Mouse (Mus musculus) MEL (cell line): ENCODE results near the gene Hist3h2a.

Source experiments
- BHLHE40 ChIP-seq: IDR thresholded peaks from 2 replicates; pipeline ENCODE4 v1.6.1; 2012; ENCODE audit warnings: low read depth, mild to moderate bottlenecking, inconsistent platforms, low read length, improper control_type of control experiment, borderline replicate concordance
- CHD1 ChIP-seq: IDR thresholded peaks from 2 replicates; pipeline ENCODE4 v1.6.1; 2012; ENCODE audit warnings: low read depth, mild to moderate bottlenecking, inconsistent platforms, low read length, improper control_type of control experiment
- CTCF ChIP-seq, 3 experiments: IDR thresholded peaks in 2 of 3; conservative IDR thresholded peaks in 1 of 3; 2 replicates each; pipeline ENCODE4 v1.5.1; 2011 to 2012; ENCODE audit warnings: low read length in 3 of 3, low read depth in 2 of 3, mild to moderate bottlenecking in 2 of 3, improper control_type of control experiment in 1 of 3, inconsistent platforms in 1 of 3, mixed read lengths in 1 of 3, moderate library complexity in 1 of 3; ENCODE audit not compliant: control insufficient read depth in 1 of 3, insufficient read depth in 1 of 3, poor library complexity in 1 of 3, severe bottlenecking in 1 of 3
- MAFK ChIP-seq: IDR thresholded peaks from 2 replicates; pipeline ENCODE4 v1.6.1; 2011; ENCODE audit warnings: low read depth, mild to moderate bottlenecking, low read length, improper control_type of control experiment, borderline replicate concordance
- MXI1 ChIP-seq: IDR thresholded peaks from 2 replicates; pipeline ENCODE4 v1.6.1; 2011; ENCODE audit warnings: mild to moderate bottlenecking, low read depth, low read length, improper control_type of control experiment
- MYC ChIP-seq: IDR thresholded peaks from 2 replicates; pipeline ENCODE4 v1.6.1; 2011; ENCODE audit warnings: low read depth, mild to moderate bottlenecking, low read length, improper control_type of control experiment, moderate library complexity
- POLR2AphosphoS5 ChIP-seq: IDR thresholded peaks from 2 replicates; pipeline ENCODE4 v1.6.1; 2012; ENCODE audit warnings: low read depth, borderline replicate concordance, mild to moderate bottlenecking, inconsistent platforms, low read length, moderate library complexity, mixed read lengths
- RAD21 ChIP-seq: IDR thresholded peaks from 2 replicates; pipeline ENCODE4 v1.6.1; 2011; ENCODE audit warnings: mild to moderate bottlenecking, low read depth, low read length, improper control_type of control experiment
- SIN3A ChIP-seq: IDR thresholded peaks from 2 replicates; pipeline ENCODE4 v1.6.1; 2012; ENCODE audit warnings: low read length, improper control_type of control experiment, inconsistent platforms
- USF1 ChIP-seq: IDR thresholded peaks from 2 replicates; pipeline ENCODE4 v1.6.1; 2014; ENCODE audit warnings: low read depth, mild to moderate bottlenecking, inconsistent platforms, low read length, improper control_type of control experiment, moderate library complexity
- USF2 ChIP-seq, 2 experiments: IDR thresholded peaks; 2 replicates each; pipeline ENCODE4 v1.6.1; 2011 to 2012; ENCODE audit warnings: improper control_type of control experiment in 2 of 2, low read length in 2 of 2, borderline replicate concordance in 1 of 2, inconsistent platforms in 1 of 2, low read depth in 1 of 2, mild to moderate bottlenecking in 1 of 2; ENCODE audit not compliant: insufficient read depth in 1 of 2

- TF ChIP-seq MYC, result no peak
- TF ChIP-seq CTCF (IDR thresholded peaks at IDR 0.05 in 2 of 3, conservative IDR thresholded peaks at IDR 0.05 in 1 of 3; ENCODE audit: control insufficient read depth in 1 of 3, insufficient read depth in 1 of 3, low read depth in 2 of 3, low read length in 3 of 3, poor library complexity in 1 of 3, severe bottlenecking in 1 of 3), result peak in 1 of 3 experiments; percentile 16; a peak in 1 of 6 replicates
- TF ChIP-seq RAD21, result peak; percentile 29
- no peak for TF ChIP-seq MAFK
- no peak for TF ChIP-seq USF1
- TF ChIP-seq BHLHE40, result no peak
- no peak for TF ChIP-seq MXI1
- no peak for TF ChIP-seq POLR2AphosphoS5
- TF ChIP-seq SIN3A, result no peak
- no peak for TF ChIP-seq CHD1
- TF ChIP-seq USF2 (IDR thresholded peaks at IDR 0.05; ENCODE audit: borderline replicate concordance in 1 of 2, insufficient read depth in 1 of 2, low read depth in 1 of 2, low read length in 2 of 2), result no peak
Measured at GRCm38 (mm10) chr11:58922420-58922819, 32.1 kb upstream of the Hist3h2a start.
